Mouse (Mus musculus): ENCODE data around the gene Selenok.

GRCm38 (mm10) chr14:29976927-29977326 is 8.8 kb downstream of the Selenok start:
- TF ChIP-seq POLR2A (IDR thresholded peaks at IDR 0.05; ENCODE audit: borderline replicate concordance, extremely low read depth, insufficient read depth, insufficient read length, poor library complexity, severe bottlenecking) = no peak
- no peak for TF ChIP-seq CTCF (IDR thresholded peaks at IDR 0.05; ENCODE audit: borderline replicate concordance, extremely low read depth, insufficient read depth, insufficient read length)

Data from brain, embryonic 14.5 days (tissue).